Mouse (Mus musculus) megakaryocyte, adult 5-6 weeks (primary cell): ENCODE data around the gene Gm4779. TPM values are rescaled to one million over a fixed set of nuclear protein-coding genes. Genes with fewer than 3 reads are reported as not detected.
"Not testable (repeated sequence)": the region's sequence is repeated elsewhere in the genome, so short reads cannot be mapped to it uniquely, and the experiment has no call there.

Source experiments
- ATAC-seq: 2 replicates; pipeline ENCODE4 v1.8.0; 2016; ENCODE audit warnings: mild to moderate bottlenecking, inconsistent platforms; ENCODE audit not compliant: poor library complexity, severe bottlenecking
- total RNA-seq, 2 experiments: library from RNA; stranded (forward) in 1 of 2; stranded (reverse) in 1 of 2; fragments of 153-499, 151-499 nt in 1 of 2; fragments of 221-1000, 200-1000 nt in 1 of 2; gene quantifications; 2 replicates each; pipeline versions ENCODE4 v1.2.3 to v1.2.4; 2015 to 2017

Gm4779 gene
- 0.71 TPM in 1 of 2 replicates, not detected in the other for total RNA-seq (2015)
- not detected in 2 replicates for total RNA-seq (2017)

GRCm38 (mm10) chrX:101794342-101794741 lies at the start of gene Gm4779, which contains the start of gene 8030474K03Rik:
Gene Gm4779, minus strand, starts transcription at chrX:101794423.
Gene 8030474K03Rik, plus strand, starts transcription at chrX:101794656.
- ATAC-seq, result no peak

DNA sequence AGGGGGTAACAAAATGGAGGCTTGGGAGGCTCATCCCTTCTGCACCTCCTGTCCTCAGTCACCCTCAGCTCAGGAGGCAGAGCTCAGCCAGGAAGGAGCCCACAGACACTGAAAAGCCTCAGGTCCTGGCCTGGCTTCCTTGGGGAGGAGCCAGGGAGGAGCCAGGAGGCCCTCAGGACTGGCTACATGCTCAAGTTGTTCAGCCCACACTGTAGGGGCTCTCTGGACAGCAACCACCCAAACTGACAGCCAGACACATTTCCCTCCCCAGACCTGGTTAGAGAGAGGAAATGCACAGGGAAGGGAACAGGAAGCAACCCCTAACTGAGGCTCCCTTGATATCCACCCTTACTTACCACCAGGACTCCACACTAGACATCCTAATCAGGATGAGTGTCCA lies 25.8 kb upstream of the Gm4779 start:
- not testable (repeated sequence) for ATAC-seq

- no peak for ATAC-seq
Observed at GRCm38 (mm10) chrX:101819163-101819562, 24.9 kb upstream of the Gm4779 start.

GRCm38 (mm10) chrX:101811750-101812149 lies 17.5 kb upstream of the Gm4779 start:
- no peak for ATAC-seq

DNA sequence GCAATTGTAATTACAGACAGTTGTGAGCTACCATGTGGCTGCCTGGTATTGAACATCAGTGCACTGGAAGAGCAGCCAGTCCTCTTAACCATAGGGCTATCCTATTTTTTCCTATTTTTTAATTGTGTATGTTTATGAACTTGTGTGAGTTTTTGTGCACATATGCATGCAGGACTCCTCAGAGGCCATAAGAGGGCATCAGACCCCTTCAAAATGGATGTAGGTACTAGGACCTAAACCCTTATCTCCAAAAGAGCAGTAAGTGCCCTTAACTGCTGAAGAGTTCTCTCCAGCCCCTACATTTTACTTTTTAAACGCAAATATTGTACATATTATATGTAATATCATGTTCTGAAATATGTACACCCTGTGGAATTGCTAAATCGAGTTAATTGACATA lies 11.3 kb upstream of the Gm4779 start:
- ATAC-seq, result no peak

DNA sequence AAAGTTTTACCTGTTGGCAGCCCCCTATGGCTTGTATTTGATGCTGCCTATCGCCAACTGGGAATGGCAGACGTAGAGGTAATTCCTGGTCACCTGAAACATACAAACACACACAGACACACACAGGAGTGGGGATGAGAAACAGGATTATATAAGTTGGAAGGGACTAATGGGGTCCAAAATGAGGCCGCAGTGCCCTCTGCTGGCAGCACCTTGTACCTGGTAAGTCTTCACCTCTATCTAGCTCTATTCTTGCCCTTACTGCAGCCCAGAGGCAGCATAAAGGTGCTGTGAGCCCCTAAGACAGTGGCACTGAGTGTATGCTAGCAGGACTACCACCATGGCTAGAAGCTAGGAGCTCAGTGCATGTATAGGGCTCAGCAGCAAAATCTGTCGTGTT lies 2.7 kb downstream of the Gm4779 start:
- no peak for ATAC-seq

DNA sequence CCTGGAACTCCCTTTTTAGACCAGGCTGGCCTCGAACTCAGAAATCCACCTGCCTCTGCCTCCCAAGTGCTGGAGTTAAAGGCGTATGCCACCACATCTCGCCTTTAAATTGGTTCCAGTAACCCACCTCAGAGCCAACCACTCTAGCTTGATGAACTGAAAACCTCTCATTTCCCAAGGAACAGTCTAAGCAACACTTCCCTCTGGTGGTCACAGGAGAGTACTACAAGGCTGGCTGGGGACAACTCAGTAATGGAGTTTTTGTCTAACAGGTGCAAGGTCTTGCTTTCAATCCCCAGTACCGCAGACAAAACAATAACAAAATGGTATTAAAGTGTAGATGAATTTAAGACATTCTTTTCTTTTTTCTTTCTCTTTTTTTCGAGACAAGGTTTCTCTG lies 22.2 kb downstream of the Gm4779 start:
- ATAC-seq, result peak; percentile 62

DNA sequence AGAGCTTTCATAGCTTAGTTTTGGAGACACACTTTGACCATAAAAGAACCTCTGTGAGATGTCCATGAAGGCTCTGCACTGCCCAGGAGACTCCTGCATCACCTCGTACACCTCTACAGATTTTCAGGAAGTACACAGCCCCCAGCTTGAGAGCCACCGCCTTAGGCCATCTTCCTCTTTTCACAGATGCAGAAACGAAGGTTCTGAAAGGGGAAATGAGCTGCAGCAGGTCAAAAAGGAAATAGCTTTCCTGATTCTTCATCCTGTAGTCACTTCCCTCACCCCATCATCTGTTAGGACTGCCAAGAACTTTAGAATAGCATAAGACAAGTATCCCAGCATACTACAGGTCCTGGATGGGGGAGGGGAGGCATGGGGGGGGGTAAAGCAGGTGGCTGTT lies 23.9 kb downstream of the Gm4779 start:
- ATAC-seq, result peak; percentile 88

GRCm38 (mm10) chrX:101769478-101769877 lies 24.7 kb downstream of the Gm4779 start:
- peak; percentile 65 for ATAC-seq

DNA sequence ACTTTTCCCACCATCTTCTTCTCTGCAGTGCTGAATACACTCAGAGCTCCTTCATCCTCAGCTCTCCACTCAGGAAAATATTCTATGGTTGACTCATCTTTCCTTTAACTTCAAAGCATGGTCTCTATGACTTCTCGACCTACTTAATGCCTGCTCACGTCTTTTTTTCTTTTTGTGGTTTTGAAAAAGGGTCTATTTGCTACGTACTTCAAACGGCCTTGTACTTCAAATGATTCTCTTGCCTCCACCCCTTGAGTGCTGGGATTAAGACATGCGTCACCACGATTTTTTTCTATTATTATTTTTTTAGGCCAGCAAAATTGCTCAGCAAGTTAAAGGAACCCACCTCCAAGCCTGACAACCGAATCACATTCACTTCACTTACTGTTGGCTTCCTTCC lies 26.9 kb downstream of the Gm4779 start:
- ATAC-seq, result no peak

DNA sequence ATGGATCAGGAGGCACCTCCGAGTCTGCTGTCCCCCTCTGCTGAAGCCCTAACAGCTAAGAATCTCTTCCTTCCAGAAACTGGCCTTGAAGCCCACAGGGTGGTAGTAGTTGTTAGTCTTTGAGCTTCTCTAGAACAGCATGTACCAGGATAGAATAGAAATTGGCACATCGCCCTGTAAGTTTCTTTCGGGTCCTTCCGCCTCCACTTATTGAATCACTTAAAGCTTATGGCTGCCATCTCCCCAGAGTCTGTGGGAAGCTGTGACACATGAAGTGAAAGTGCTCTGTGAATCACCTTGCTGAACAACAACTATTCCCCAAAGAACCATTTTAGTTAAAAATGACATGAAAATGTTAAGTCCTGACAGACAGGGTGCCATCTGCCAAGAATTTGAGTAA lies 29.1 kb downstream of the Gm4779 start:
- ATAC-seq, result no peak

DNA sequence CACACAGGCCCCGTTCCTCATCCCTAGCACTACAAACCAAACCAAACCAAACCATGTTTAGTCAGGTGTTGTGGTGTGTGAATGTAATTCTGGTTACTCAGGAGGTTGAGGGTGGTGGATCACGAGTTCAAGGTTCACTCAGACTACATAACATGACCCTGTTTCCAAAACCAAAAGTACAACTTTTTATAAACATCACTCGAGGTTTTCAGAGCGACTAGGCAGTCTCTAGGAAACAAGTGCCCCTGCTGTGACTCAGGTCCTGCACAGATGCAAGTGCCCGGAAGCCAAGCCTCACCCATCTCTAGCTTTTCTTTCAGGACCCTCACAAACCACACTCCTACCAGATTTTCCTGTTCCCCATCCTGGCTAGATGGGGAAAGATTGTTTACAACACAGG lies 29.6 kb downstream of the Gm4779 start:
- no peak for ATAC-seq

DNA sequence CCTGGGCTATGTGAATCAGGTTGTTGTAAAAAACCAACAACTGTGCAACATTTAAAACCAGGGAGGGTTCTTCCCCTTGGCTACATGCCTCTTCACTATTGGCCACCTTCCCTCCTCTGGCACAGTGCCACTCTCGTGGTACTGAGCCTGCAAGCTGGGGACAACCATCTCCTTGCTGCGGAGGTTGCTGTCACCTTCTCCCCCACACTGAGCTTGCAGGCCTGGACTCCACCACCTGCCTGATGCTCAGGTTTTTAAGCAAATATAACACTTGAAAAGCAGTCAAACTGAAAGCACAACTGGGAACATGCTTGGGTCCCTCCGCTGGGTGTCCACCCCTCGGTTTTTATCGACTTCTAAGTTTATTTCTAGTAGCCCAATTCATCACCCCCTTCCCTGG lies 39.7 kb downstream of the Gm4779 start:
- no peak for ATAC-seq

GRCm38 (mm10) chrX:101750144-101750543 lies 44.1 kb downstream of the Gm4779 start:
- ATAC-seq, result no peak

- no peak for ATAC-seq
Observed at GRCm38 (mm10) chrX:101741064-101741433, 53.2 kb downstream of the Gm4779 start.

- ATAC-seq, result no peak
Observed at GRCm38 (mm10) chrX:101740335-101741063, 53.7 kb downstream of the Gm4779 start.

Other genes starting within 250 kb of the Gm4779 start
- 161 and 177 TPM in 2 replicates for gene Ogt, start 154.4 kb downstream of the Gm4779 start, total RNA-seq (2015)
- gene Ogt, start 154.4 kb downstream of the Gm4779 start, total RNA-seq (2017), result 72.4 and 88.5 TPM in 2 replicates
- 3.4 and 4.4 TPM in 2 replicates for gene Cxcr3, start 60.2 kb downstream of the Gm4779 start, total RNA-seq (2015)
- gene Cxcr3, start 60.2 kb downstream of the Gm4779 start, total RNA-seq (2017), result 4.1 TPM in 2 replicates
- not detected in 2 replicates for gene 8030474K03Rik, start 233 bp upstream of the Gm4779 start, total RNA-seq (2015)
- 0.57 TPM in 1 of 2 replicates, not detected in the other for gene 8030474K03Rik, start 233 bp upstream of the Gm4779 start, total RNA-seq (2017)
- gene Nhsl2, start 55.0 kb upstream of the Gm4779 start, total RNA-seq (2015), result 66.4 and 93.9 TPM in 2 replicates
- 30.7 and 41.8 TPM in 2 replicates for gene Nhsl2, start 55.0 kb upstream of the Gm4779 start, total RNA-seq (2017)